Mouse (Mus musculus) 3134 (cell line): ENCODE results near the gene Fhit.
"Not testable (repeated sequence)": the region's sequence is repeated elsewhere in the genome, so short reads cannot be mapped to it uniquely, and the experiment has no call there.

ENCODE experiments used
- DNase-seq: peaks from one replicate; pipeline ENCODE4 v3.0.0-alpha.2; 2011; ENCODE audit warnings: low spot score; ENCODE audit not compliant: insufficient read length; ENCODE audit errors: extremely low read depth

Gene Fhit

GRCm38 (mm10) chr14:10933667-10934066, 228.2 kb downstream of the Fhit start:
- no peak for DNase-seq

GRCm38 (mm10) chr14:10917893-10918803, 243.7 kb downstream of the Fhit start:
- DNase-seq, result no peak

GRCm38 (mm10) chr14:10908011-10908410, 253.8 kb downstream of the Fhit start:
- no peak for DNase-seq

GRCm38 (mm10) chr14:10882759-10883158, 279.1 kb downstream of the Fhit start:
- DNase-seq, result no peak

- no peak for DNase-seq
Measured at GRCm38 (mm10) chr14:10880749-10881148, 281.1 kb downstream of the Fhit start.

GRCm38 (mm10) chr14:10874595-10875372, 287.1 kb downstream of the Fhit start:
- DNase-seq, result no peak

- DNase-seq, result no peak
Measured at GRCm38 (mm10) chr14:10857606-10858005, 304.2 kb downstream of the Fhit start.

GRCm38 (mm10) chr14:10851936-10852335, 309.9 kb downstream of the Fhit start:
- no peak for DNase-seq

- no peak for DNase-seq
Measured at GRCm38 (mm10) chr14:10836001-10836400, 325.8 kb downstream of the Fhit start.

GRCm38 (mm10) chr14:10824819-10825218, 337.0 kb downstream of the Fhit start:
- DNase-seq, result no peak

- no peak for DNase-seq
Measured at GRCm38 (mm10) chr14:10813551-10813950, 348.3 kb downstream of the Fhit start.

GRCm38 (mm10) chr14:10798489-10799180, 363.2 kb downstream of the Fhit start:
- DNase-seq, result no peak

- no peak for DNase-seq
Measured at GRCm38 (mm10) chr14:10797595-10797994, 364.2 kb downstream of the Fhit start.

GRCm38 (mm10) chr14:10795498-10796075, 366.2 kb downstream of the Fhit start:
- no peak for DNase-seq

GRCm38 (mm10) chr14:10783929-10784328, 377.9 kb downstream of the Fhit start:
- DNase-seq, result no peak

GRCm38 (mm10) chr14:10778721-10779120, 383.1 kb downstream of the Fhit start:
- DNase-seq, result no peak

- not testable (repeated sequence) for DNase-seq
Measured at GRCm38 (mm10) chr14:10754883-10755282, 407.0 kb downstream of the Fhit start.

GRCm38 (mm10) chr14:10738076-10738475, 423.8 kb downstream of the Fhit start:
- no peak for DNase-seq

- no peak for DNase-seq
Measured at GRCm38 (mm10) chr14:10722525-10722924, 439.3 kb downstream of the Fhit start.

GRCm38 (mm10) chr14:10712916-10713315, 448.9 kb downstream of the Fhit start:
- no peak for DNase-seq

- no peak for DNase-seq
Measured at GRCm38 (mm10) chr14:10712522-10712881, 449.3 kb downstream of the Fhit start.
